Mouse (Mus musculus): ENCODE measurements around the gene Micu1. TPM values are rescaled to one million over a fixed set of nuclear protein-coding genes. Genes with fewer than 3 reads are reported as not detected.
A peak's percentile ranks its signal among the peaks of the same experiment; 100 is the strongest.

Micu1 gene
- polyA plus RNA-seq, 1 experiment from 2014 or later, result 44.6 TPM

- peak overlapping the region; percentile 46 for H3K9ac ChIP-seq
- H3K4me1 ChIP-seq (replicated peaks), result peaks cover 63% of the 10 kb centered on the region
- H3K4me3 ChIP-seq, result no peak overlapping the region
- WGBS, result 25% methylated on average over 7 of the region's 7 CpGs
- peak overlapping the region; percentile 30 for H3K4me2 ChIP-seq
- no peaks in the 10 kb centered on the region for H3K36me3 ChIP-seq
- H3K9me3 ChIP-seq (replicated peaks), result no peaks in the 10 kb centered on the region
- H3K27me3 ChIP-seq (replicated peaks), result no peaks in the 10 kb centered on the region
- ATAC-seq (ENCODE audit: insufficient number of reproducible peaks, low FRiP score), result peak; percentile 63
- H3K27ac ChIP-seq (ENCODE audit: poor library complexity, severe bottlenecking), result peak overlapping the region; percentile 92
Observed at GRCm38 (mm10) chr10:59907695-59908299, 205.5 kb downstream of the Micu1 start.

- Histone ChIP-seq H3K9me3 (replicated peaks) (no peaks in the 10 kb centered on the region), H3K4me1 (replicated peaks) (peaks cover 52% of the 10 kb centered on the region), H3K9ac (0 out of 2 replicates have a peak overlapping the region, but pooled peaks have one; percentile 14), H3K27me3 (replicated peaks) (no peaks in the 10 kb centered on the region), H3K4me2 (peak overlapping the region; percentile 30), H3K4me3 (no peak overlapping the region; the same call in 1 of the 2 replicates), H3K36me3 (no peaks in the 10 kb centered on the region), H3K27ac (ENCODE audit: poor library complexity, severe bottlenecking) (peak overlapping the region; percentile 92)
- WGBS, result 29% methylated on average over 7 of the region's 7 CpGs
- peak; percentile 5; the same call in 1 of the 2 replicates for ATAC-seq (ENCODE audit: insufficient number of reproducible peaks, low FRiP score)
Observed at GRCm38 (mm10) chr10:59908776-59909315, 206.6 kb downstream of the Micu1 start.

DNA sequence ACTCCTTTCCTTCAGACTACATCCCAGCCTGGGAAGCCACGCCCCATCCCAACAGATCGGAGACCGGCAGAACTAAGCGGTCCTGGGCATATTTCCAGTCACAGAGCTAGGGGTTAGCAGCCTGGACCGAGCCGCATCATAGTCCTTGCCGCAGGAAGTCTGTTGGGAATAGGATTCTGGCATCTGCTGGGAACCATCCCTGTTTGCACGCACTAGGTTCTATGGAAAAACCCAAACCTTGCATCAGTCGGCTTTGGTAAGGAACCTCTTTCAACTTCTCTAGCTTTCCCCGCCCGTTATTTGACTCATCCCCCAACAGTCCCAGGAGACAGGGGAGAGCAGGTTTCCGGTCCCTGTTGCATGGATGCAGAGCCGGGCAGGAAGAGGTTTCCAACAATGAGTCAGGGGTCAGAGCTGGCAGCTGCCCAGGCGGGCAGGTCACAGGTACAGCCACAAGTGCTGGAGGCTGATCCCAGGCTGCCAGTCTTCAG, 207.1 kb downstream of the Micu1 start:
- H3K9me3 ChIP-seq (replicated peaks), result no peaks in the 10 kb centered on the region
- peak; percentile 34; the same call in 1 of the 2 replicates for ATAC-seq (ENCODE audit: insufficient number of reproducible peaks, low FRiP score)
- no peaks in the 10 kb centered on the region for H3K36me3 ChIP-seq
- H3K9ac ChIP-seq, result no peak overlapping the region
- peak overlapping the region; percentile 92 for H3K27ac ChIP-seq (ENCODE audit: poor library complexity, severe bottlenecking)
- 5% methylated on average over 14 of the region's 14 CpGs for WGBS
- no peaks in the 10 kb centered on the region for H3K27me3 ChIP-seq (replicated peaks)
- peaks cover 52% of the 10 kb centered on the region for H3K4me1 ChIP-seq (replicated peaks)
- peak overlapping the region; percentile 30 for H3K4me2 ChIP-seq
- no peak overlapping the region; the same call in 1 of the 2 replicates for H3K4me3 ChIP-seq

DNA sequence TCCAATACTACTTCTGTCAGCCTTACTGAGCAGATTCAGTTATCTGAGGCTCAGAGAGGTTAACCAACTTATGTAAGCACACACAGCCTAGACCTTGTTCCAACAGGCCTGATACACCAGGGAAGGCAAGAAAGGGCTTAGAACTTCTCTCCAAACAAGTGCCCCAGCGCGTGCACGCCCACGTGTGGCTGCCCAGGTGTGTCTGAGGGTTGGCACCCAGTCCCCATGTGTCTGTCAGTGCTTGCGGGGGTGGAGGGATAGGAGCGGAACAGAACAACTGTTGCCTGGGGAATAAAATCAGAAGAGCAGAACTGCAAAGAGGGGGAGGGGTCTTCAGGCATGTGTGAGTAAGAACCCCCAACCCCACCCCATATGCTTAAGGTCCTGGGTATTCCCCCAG, 208.8 kb downstream of the Micu1 start:
- Histone ChIP-seq H3K4me2 (peak overlapping the region; percentile 56), H3K4me3 (no peak overlapping the region), H3K36me3 (no peaks in the 10 kb centered on the region), H3K9me3 (replicated peaks) (no peaks in the 10 kb centered on the region), H3K27me3 (replicated peaks) (no peaks in the 10 kb centered on the region), H3K4me1 (replicated peaks) (peaks cover 64% of the 10 kb centered on the region), H3K27ac (ENCODE audit: poor library complexity, severe bottlenecking) (no peak overlapping the region), H3K9ac (peak overlapping the region; percentile 57)
- 41% methylated on average over 6 of the region's 6 CpGs for WGBS
- ATAC-seq (ENCODE audit: insufficient number of reproducible peaks, low FRiP score), result no peak

GRCm38 (mm10) chr10:59911561-59912198, 209.4 kb downstream of the Micu1 start:
- H3K9me3 ChIP-seq (replicated peaks), result no peaks in the 10 kb centered on the region

More at GRCm38 (mm10) chr10:59911561-59912198, 209.4 kb downstream of the Micu1 start:
- H3K4me3 ChIP-seq, result no peak overlapping the region; the same call in 1 of the 2 replicates
- H3K4me1 ChIP-seq (replicated peaks), result peaks cover 70% of the 10 kb centered on the region
- H3K36me3 ChIP-seq, result no peaks in the 10 kb centered on the region
- H3K27ac ChIP-seq (ENCODE audit: poor library complexity, severe bottlenecking), result peak overlapping the region; percentile 58; the same call in 1 of the 2 replicates
- no peaks in the 10 kb centered on the region for H3K27me3 ChIP-seq (replicated peaks)
- ATAC-seq (ENCODE audit: insufficient number of reproducible peaks, low FRiP score), result no peak
- H3K4me2 ChIP-seq, result peak overlapping the region; percentile 56
- H3K9ac ChIP-seq, result peak overlapping the region; percentile 57
- 9% methylated on average over 25 of the region's 25 CpGs for WGBS

Other genes starting within 250 kb of the Micu1 start
- gene Gm10322, start 86.4 kb upstream of the Micu1 start, polyA plus RNA-seq (2016; fragmentation: Nextera tagmentation; extraction: Ambion mirVana), result not detected in 2 replicates
- 27.5 and 27.8 TPM in 2 replicates for gene Mcu, start 85.8 kb upstream of the Micu1 start, polyA plus RNA-seq (2016; fragmentation: Nextera tagmentation; extraction: Ambion mirVana)
- gene Dnajb12, start 177.1 kb downstream of the Micu1 start, polyA plus RNA-seq (2016; fragmentation: Nextera tagmentation; extraction: Ambion mirVana), result 31.4 and 32.8 TPM in 2 replicates
- gene Ddit4, start 249.4 kb downstream of the Micu1 start, polyA plus RNA-seq (2016; fragmentation: Nextera tagmentation; extraction: Ambion mirVana), result 23.9 and 25.7 TPM in 2 replicates